Mouse (Mus musculus): ENCODE measurements around the gene Camkmt. TPM values are rescaled to one million over a fixed set of nuclear protein-coding genes. Genes with fewer than 3 reads are reported as not detected.

Gene Camkmt
- total RNA-seq, 2 experiments from 2014 or later, result 11.8 to 13.5 TPM

- DNase-seq (ENCODE audit: extremely low spot score in 1 of 2, low spot score in 1 of 2), result no peak
Measured at GRCm38 (mm10) chr17:85432923-85433322, 342.6 kb downstream of the Camkmt start.

GRCm38 (mm10) chr17:85443036-85443435 is 352.7 kb downstream of the Camkmt start:
- DNase-seq (ENCODE audit: extremely low spot score in 1 of 2, low spot score in 1 of 2), result no peak

GRCm38 (mm10) chr17:85454419-85454983 is 364.1 kb downstream of the Camkmt start:
- DNase-seq (ENCODE audit: extremely low spot score in 1 of 2, low spot score in 1 of 2), result no peak

GRCm38 (mm10) chr17:85455063-85455462 is 364.7 kb downstream of the Camkmt start:
- no peak for DNase-seq (ENCODE audit: extremely low spot score in 1 of 2, low spot score in 1 of 2)

GRCm38 (mm10) chr17:85458075-85458474 is 367.7 kb downstream of the Camkmt start:
- DNase-seq (ENCODE audit: extremely low spot score in 1 of 2, low spot score in 1 of 2), result no peak

GRCm38 (mm10) chr17:85458589-85458988 is 368.2 kb downstream of the Camkmt start:
- DNase-seq (ENCODE audit: extremely low spot score in 1 of 2, low spot score in 1 of 2), result no peak

GRCm38 (mm10) chr17:85461577-85461976 is 371.2 kb downstream of the Camkmt start:
- no peak for DNase-seq (ENCODE audit: extremely low spot score in 1 of 2, low spot score in 1 of 2)

GRCm38 (mm10) chr17:85463497-85464392 is 373.4 kb downstream of the Camkmt start:
- DNase-seq (ENCODE audit: extremely low spot score in 1 of 2, low spot score in 1 of 2), result no peak

- DNase-seq (ENCODE audit: extremely low spot score in 1 of 2, low spot score in 1 of 2), result no peak
Measured at GRCm38 (mm10) chr17:85464466-85465411, 374.4 kb downstream of the Camkmt start.

- no peak for DNase-seq (ENCODE audit: extremely low spot score in 1 of 2, low spot score in 1 of 2)
Measured at GRCm38 (mm10) chr17:85469776-85470175, 379.4 kb downstream of the Camkmt start.

GRCm38 (mm10) chr17:85472687-85473202 is 382.4 kb downstream of the Camkmt start:
- DNase-seq (ENCODE audit: extremely low spot score in 1 of 2, low spot score in 1 of 2), result no peak

- no peak for DNase-seq (ENCODE audit: extremely low spot score in 1 of 2, low spot score in 1 of 2)
Measured at GRCm38 (mm10) chr17:85473217-85473616, 382.9 kb downstream of the Camkmt start.

- no peak for DNase-seq (ENCODE audit: extremely low spot score in 1 of 2, low spot score in 1 of 2)
Measured at GRCm38 (mm10) chr17:85473881-85474280, 383.5 kb downstream of the Camkmt start.

- no peak for DNase-seq (ENCODE audit: extremely low spot score in 1 of 2, low spot score in 1 of 2)
Measured at GRCm38 (mm10) chr17:85481241-85481640, 390.9 kb downstream of the Camkmt start.

- no peak for DNase-seq (ENCODE audit: extremely low spot score in 1 of 2, low spot score in 1 of 2)
Measured at GRCm38 (mm10) chr17:85483086-85483485, 392.7 kb downstream of the Camkmt start.

- no peak for DNase-seq (ENCODE audit: extremely low spot score in 1 of 2, low spot score in 1 of 2)
Measured at GRCm38 (mm10) chr17:85484015-85484414, 393.7 kb downstream of the Camkmt start.

- DNase-seq (ENCODE audit: extremely low spot score in 1 of 2, low spot score in 1 of 2), result no peak
Measured at GRCm38 (mm10) chr17:85484526-85484925, 394.2 kb downstream of the Camkmt start.

- DNase-seq (ENCODE audit: extremely low spot score in 1 of 2, low spot score in 1 of 2), result no peak
Measured at GRCm38 (mm10) chr17:85485065-85485945, 395.0 kb downstream of the Camkmt start.

- no peak for DNase-seq (ENCODE audit: extremely low spot score in 1 of 2, low spot score in 1 of 2)
Measured at GRCm38 (mm10) chr17:85485946-85486533, 395.7 kb downstream of the Camkmt start.
